Mouse (Mus musculus) myocyte (in vitro differentiated cells): Measurements from ENCODE around the gene Pkd1l3.

ENCODE experiments used
- CEBPB ChIP-seq: IDR thresholded peaks from 2 replicates; pipeline ENCODE4 v1.6.1; 2011; ENCODE audit warnings: mild to moderate bottlenecking, moderate library complexity; ENCODE audit not compliant: poor library complexity, insufficient read depth, severe bottlenecking
- E2F4 ChIP-seq: IDR thresholded peaks from one replicate; pipeline ENCODE4 v1.6.1; 2011; ENCODE audit warnings: mild to moderate bottlenecking, control low read depth, moderate library complexity; ENCODE audit not compliant: insufficient read depth
- MAX ChIP-seq: IDR thresholded peaks from one replicate; pipeline ENCODE4 v1.6.1; 2011; ENCODE audit warnings: low read depth, mild to moderate bottlenecking, control low read depth
- MYOG ChIP-seq, 3 experiments: IDR thresholded peaks; one replicate each; pipeline ENCODE4 v1.6.1; 2011; ENCODE audit warnings: control low read depth in 2 of 3, low read depth in 2 of 3, mild to moderate bottlenecking in 2 of 3; ENCODE audit not compliant: insufficient read length in 2 of 3, control insufficient read depth in 1 of 3, insufficient read depth in 1 of 3
- POLR2A ChIP-seq: IDR thresholded peaks from one replicate; pipeline ENCODE4 v1.6.1; 2011; ENCODE audit warnings: low read depth, mild to moderate bottlenecking, control low read depth, moderate library complexity; ENCODE audit not compliant: insufficient read length
- POLR2AphosphoS2 ChIP-seq: IDR thresholded peaks from one replicate; pipeline ENCODE4 v1.6.1; 2011; ENCODE audit warnings: low read depth, control low read depth; ENCODE audit not compliant: insufficient read length
- SRF ChIP-seq: IDR thresholded peaks from one replicate; pipeline ENCODE4 v1.6.1; 2011; ENCODE audit warnings: low read depth; ENCODE audit not compliant: control insufficient read depth, insufficient read length
- TCF12 ChIP-seq: IDR thresholded peaks from one replicate; pipeline ENCODE4 v1.6.1; 2011; ENCODE audit warnings: mild to moderate bottlenecking, control low read depth; ENCODE audit not compliant: poor library complexity, insufficient read depth, severe bottlenecking
- USF1 ChIP-seq: IDR thresholded peaks from one replicate; pipeline ENCODE4 v1.6.1; 2011; ENCODE audit warnings: low read depth, mild to moderate bottlenecking, control low read depth, moderate library complexity

DNA sequence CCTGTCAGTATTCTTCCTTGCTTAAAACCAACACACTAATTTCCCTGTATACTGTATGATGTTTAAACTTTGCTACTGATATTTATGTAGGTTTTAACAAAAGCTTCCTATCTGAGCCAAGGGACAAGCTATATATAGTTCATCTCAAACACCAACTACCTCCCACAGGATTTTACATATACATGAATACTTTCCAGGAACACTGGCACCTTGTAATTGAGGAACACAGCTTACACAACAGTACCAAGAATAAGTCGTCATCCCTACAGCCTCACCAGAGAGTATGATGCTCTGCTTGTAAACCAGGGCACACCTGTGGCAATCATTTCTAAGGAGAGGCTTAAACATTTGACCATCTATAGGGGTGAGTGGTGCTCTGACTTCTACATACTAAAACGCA, 7.6 kb upstream of the Pkd1l3 start:
- TF ChIP-seq TCF12, result no peak
- no peak for TF ChIP-seq POLR2A
- TF ChIP-seq CEBPB, result no peak
- no peak for TF ChIP-seq USF1
- no peak for TF ChIP-seq MAX
- no peak for TF ChIP-seq E2F4
- TF ChIP-seq MYOG (IDR thresholded peaks at IDR 0.05; ENCODE audit: control insufficient read depth in 1 of 3, insufficient read depth in 1 of 3, insufficient read length in 2 of 3, low read depth in 2 of 3), result no peak
- no peak for TF ChIP-seq SRF
- no peak for TF ChIP-seq POLR2AphosphoS2
